Mouse (Mus musculus) kidney, postnatal 14 days (tissue): Measurements from ENCODE around the gene Colgalt2.
"Not testable (repeated sequence)": the region's sequence is repeated elsewhere in the genome, so short reads cannot be mapped to it uniquely, and the experiment has no call there.

Experiments used
- DNase-seq: peaks from one replicate; pipeline ENCODE4 v3.0.0; 2022; ENCODE audit warnings: mixed read lengths

Colgalt2 gene

GRCm38 (mm10) chr1:152399790-152400555 lies at the start of gene Colgalt2:
Gene Colgalt2, plus strand, starts transcription at chr1:152399830.
- DNase-seq = peak; percentile 74

GRCm38 (mm10) chr1:152356721-152357120 lies 42.9 kb upstream of the Colgalt2 start:
- peak; percentile 57 for DNase-seq

DNA sequence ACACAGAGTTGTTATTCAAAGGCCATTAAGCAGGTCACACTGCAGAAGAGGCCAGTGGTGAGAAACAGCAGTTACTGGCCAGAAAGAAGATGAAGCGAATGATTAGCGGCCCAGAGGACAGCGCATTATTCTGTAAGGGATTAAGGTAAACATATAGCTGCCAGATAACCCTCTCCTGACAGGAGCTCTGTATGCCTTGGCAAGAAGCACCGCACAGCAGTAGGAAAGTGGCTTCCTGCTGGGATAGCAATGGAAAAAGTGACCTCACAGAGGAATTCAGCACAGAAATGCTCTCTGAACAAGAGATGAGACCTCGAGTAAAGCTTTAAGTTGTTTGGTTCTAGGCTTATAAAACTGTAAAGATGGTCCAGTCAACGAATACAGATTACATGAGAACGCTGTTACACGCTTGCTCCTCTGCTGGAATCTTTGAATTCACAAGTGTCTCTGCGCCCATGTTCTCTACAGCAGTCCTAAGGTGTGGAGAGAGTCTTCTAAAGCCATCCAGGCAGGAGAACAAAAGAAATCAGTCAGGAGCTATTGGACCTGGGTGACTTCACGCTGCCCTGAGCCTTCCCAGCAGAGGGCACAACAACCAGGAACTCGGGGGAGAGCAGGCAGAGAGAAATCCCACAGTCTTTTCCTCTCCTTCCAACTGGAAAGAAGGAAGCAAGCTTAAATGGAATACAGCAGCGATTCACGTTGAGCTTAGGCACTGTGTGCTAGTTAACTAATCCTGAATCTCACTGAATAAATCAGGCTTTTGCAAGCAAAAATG lies 31.1 kb upstream of the Colgalt2 start:
- peak; percentile 12 for DNase-seq

- DNase-seq = peak; percentile 74
These were observed 30.5 kb upstream of the Colgalt2 start for GRCm38 (mm10) chr1:152369139-152369538.

GRCm38 (mm10) chr1:152378311-152378710 lies 21.3 kb upstream of the Colgalt2 start:
- DNase-seq = no peak

GRCm38 (mm10) chr1:152384589-152384988 lies 15.0 kb upstream of the Colgalt2 start:
- DNase-seq = no peak

GRCm38 (mm10) chr1:152385693-152386092 lies 13.9 kb upstream of the Colgalt2 start:
- DNase-seq = not testable (repeated sequence)

GRCm38 (mm10) chr1:152386188-152386835 lies 13.3 kb upstream of the Colgalt2 start, which contains the start of gene Tsen15:
Gene Tsen15, minus strand, starts transcription at chr1:152386688.
- DNase-seq = peak; percentile 95

DNA sequence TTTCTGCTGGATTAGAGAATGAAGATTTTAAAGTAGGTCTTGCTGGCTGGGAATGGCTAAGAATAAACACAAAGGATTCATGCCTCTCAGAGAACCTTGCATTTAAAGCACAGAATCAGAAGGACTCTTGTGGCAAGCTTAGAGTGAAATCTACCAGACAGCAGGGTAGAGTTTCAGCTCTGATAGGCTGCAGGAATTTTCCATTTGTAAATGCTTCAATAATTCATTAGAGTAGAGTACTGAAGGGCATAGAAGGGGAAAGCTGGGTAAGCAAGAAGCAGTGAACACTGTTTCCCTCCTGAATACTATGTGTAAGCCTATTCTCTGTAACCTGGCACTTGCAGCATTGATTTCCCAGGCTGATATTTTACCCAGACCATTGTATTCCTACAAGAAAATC lies 10.4 kb upstream of the Colgalt2 start:
- peak; percentile 23 for DNase-seq

GRCm38 (mm10) chr1:152394137-152394536 lies 5.5 kb upstream of the Colgalt2 start:
- no peak for DNase-seq

- DNase-seq = peak; percentile 43
These were observed 4.6 kb upstream of the Colgalt2 start for GRCm38 (mm10) chr1:152394956-152395515.

DNA sequence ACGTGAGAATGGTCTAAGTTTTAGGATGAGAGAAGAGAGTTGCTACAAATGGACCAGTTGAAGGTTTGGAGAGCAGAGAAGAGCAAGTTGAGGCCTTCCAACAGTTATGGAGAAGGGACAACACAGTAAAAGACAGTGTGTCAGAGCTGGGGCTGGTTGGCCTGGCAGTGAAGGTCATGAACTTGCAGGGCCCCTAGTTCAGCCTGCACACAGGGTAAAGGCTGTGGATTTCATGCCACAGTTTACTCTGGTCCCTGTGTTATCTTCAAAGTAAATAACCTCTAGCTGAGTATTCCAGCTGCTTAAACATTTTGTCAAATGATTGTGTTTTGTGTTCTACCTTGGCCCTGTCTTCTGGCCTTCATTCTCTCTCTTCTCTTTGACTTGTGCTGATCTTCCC lies 922 bp upstream of the Colgalt2 start:
- DNase-seq = no peak

DNA sequence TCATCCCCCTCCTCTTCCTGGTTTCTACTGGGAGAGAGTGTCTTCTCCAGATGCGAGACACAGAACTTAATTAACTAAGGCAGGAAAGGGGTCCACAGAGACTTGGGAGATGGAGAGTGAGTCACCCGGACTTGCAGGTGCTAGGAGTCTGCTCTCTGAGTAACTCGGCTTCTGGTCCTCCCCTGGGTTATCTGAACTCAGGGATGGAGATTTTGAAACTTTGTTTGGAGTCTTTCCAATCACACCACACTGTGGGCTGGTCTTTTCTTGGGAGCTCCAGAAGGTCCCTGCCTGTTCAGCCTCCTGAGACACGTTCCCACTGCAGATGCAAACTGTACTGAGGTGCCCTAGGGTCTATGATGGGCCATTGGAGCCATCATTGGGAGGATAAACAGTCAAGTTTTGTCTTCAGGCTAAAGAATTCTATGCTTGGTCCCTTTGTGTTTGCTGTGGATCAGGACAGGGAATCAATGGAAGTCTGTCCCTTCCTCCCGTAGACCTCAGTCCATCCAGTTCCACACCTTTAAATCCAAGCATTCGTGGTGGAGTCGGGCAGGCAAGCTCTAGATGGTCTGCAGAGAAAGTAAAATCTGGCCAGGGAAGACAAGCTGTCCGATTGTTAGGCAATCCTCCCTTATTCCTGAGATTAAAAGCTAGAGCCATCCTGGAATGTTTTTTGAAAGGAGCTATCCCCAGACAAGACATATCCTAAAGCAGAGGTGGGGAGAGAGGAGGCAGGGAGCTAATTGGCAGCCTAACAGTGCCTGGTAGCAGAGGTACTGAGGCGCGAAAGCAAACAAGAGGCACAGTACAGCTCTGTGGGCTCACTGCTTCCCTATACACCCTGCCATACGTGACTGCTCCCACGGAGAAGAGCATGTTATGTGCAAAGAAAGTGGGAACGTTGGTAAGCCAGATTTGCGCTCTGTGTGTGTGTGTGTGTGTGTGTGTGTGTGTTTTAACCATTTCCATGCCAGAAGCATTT lies 1.2 kb downstream of the Colgalt2 start:
- DNase-seq = no peak

DNA sequence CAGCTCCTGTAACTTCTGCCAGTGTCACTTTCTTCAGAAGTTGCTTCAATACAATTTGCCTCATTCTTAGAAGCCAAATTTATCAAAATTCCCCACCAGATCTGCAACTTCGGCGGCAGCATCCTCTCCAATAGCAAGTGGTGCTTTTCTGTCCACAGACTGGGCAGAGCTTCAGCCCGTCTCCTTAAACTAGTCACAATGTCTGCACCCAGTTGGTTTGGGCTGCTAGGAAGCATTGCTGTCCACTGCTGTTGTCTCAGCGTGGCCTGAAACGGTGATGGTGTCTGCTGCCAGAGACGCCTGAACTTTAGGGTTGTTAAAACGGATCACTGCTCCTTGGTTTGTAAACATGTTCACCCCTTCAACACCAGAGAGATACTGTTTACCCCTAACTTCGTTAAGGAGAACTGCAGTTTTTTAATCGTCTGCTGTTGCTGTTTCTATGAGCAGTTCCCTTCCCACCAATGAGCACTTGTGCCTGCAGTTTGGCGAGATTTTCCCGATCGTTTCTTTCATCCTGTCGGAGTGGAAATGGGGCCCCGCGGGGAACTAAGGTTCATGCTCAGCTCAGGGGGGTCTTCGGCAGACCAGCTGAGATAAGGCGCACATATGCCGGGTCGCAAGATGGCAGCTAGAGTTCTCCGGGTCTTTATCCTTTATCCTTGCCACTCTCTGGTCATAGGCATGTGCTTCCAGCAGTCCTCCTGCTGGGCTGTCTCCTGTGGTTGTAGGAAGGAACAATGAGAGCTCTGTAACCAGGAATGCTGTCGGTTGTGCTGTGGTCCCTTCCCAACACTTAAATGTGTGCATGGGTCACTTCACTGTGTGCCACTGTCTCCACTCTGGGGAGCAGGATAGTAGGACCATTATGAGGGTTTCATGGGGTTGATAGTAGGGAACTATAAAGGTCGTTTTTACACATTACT lies 7.7 kb downstream of the Colgalt2 start:
- DNase-seq = no peak

DNA sequence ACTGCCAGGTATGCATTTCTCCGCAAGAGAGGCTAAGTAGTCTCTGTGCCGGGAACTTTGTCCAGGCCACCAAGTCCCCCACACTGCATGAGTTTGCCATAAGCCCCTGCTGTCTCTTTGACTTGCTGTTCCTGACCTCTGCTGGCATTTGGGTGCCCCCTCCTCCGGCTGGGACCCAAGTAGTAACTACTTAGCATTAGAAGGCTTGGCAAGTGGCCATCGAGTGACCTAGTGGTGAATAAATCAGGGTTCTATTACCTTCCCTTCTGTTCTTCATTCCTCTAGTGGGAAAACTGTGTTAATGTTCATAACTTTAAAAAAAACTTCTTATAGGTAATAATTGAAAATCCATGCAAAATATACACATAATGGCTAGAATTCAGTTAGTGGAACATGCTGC lies 9.7 kb downstream of the Colgalt2 start:
- no peak for DNase-seq

DNA sequence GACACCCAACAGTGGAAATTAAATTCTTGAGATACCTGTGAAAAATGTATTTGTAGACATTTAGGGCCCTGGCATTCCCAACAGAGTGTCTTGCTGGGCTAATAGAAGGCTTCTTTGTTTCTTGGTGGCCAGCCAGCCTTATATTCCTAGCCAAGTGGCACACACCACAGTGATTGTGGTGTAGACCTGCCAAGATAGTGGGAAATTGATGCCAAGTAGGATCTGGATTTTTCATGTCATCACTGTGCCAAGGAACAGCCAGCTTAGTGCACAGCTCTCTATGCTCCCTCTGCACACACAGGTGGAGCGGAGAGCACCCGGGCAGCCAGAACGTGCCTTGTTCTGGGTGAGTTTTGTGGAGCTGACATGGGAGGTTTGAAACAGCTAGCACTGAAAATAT lies 11.0 kb downstream of the Colgalt2 start:
- no peak for DNase-seq

- no peak for DNase-seq
These were observed 13.5 kb downstream of the Colgalt2 start for GRCm38 (mm10) chr1:152413116-152413515.

GRCm38 (mm10) chr1:152413961-152414360 lies 14.3 kb downstream of the Colgalt2 start:
- no peak for DNase-seq

DNA sequence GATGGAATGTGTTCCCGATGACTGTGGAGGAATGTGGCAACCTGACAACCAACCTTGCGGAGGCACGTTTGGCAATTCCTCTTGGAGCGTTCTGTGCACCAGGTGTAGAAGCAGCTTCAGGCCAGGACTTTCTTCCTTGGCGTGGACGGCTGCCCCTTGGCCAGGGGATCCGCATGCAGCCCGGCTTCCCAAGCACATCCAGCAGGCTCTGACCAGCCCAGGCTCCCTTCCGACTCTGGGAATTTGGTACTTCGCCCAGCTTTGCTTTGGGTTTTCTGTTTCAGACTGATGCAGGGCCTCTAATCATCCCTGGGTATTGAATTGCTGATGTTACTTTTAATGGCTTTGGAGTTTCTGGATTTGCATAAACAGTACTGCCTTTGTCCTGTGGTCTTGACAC lies 14.8 kb downstream of the Colgalt2 start:
- DNase-seq = no peak

- DNase-seq = peak; percentile 46
These were observed 16.8 kb downstream of the Colgalt2 start for GRCm38 (mm10) chr1:152416306-152416904.
